Mouse (Mus musculus) embryonic stem cell, embryonic (primary cell): ENCODE measurements at regions not wholly inside any gene's neighbourhood (a gene's known extent, or its start where the extent isn't known, plus 50 kb on each side); places are given as distances from the start of the nearest gene placed in this dataset.

Experiments
- CTCF ChIA-PET, 4 experiments: fragments of 300-600 bp in 2 of 4; fragments of 350-600 bp in 2 of 4; sonication (Branson Sonifier 250); formaldehyde crosslinking; loops; one replicate each; lab custom pipeline; 2022; ENCODE audit warnings: inconsistent platforms in 2 of 4; lab: Charles Lee
- POLR2A ChIA-PET, 4 experiments: fragments of 300-600 bp in 2 of 4; fragments of 350-600 bp in 2 of 4; sonication (Branson Sonifier 250); formaldehyde crosslinking; loops; one replicate each; lab custom pipeline; 2022; ENCODE audit warnings: antibody characterized with exemption in 4 of 4, inconsistent platforms in 1 of 4; lab: Charles Lee

DNA sequence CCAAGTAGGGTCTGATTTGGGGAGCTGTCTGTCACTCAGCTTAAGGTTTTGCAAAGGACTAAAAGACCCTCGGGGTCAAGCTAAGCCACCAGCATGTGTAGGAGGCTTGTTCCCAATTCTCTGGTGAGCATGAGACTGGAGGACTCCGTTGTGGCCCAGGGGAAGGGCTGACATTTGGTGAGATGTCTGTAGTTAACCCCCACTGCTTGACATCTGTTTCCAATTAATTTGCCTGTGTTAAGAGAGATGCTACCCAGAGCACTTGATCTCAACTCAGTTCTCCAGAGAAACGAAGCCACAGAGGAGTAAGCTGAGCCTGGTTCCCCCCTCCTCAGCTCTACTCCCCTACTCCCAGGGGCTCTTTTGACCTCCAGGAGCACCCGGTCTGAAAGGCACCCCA, 100.2 kb upstream of the Top1 start:
- ChIA-PET POLR2A (interaction anchor here in 1 of 4 experiments (0.6 kb wide), 1 partner anchor 254 kb away, joined by 3 read pairs; no protein-coding TSS in a partner anchor), CTCF (interaction anchor here in 2 of 4 experiments (0.6 to 0.8 kb wide), 3 partner anchors 213 to 1680 kb away, joined by 3 to 7 read pairs (median 3); no protein-coding TSS in a partner anchor)

DNA sequence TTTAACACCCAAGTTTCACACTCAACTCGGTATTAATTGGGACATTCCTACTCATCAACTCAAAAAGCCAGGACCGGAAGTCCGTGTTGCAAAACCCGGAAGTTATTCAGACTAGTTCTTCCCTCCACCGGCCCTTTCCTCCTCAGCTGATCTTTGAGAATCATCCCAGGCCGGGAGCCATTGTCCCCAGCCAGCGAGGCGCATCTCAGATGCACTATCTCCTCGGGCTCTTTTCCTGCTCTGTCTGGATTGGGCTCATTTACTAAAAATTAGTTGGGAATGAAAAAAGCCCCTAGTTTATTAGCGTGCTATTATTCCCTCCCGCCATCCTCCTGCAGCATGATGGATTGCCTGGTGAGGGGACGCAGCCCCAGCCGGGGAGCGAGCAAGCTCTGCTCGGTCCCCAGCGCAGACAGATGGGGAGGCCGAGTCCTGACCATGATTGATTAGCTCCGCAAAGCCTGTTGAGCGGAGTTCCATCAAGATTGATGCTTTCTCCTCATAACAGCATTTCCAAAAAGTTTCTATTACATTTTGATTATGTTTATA, 93.5 kb upstream of the Top1 start:
- CTCF ChIA-PET = interaction anchor here in 3 of 4 experiments (0.7 to 2.0 kb wide), 4 partner anchors 26 to 858 kb away, joined by 3 to 6 read pairs (median 3); no protein-coding TSS in a partner anchor
- POLR2A ChIA-PET = interaction anchor here in 1 of 4 experiments (0.8 to 1.2 kb wide), 4 partner anchors 10 to 35 kb away, joined by 3 to 4 read pairs (median 4); no protein-coding TSS in a partner anchor

DNA sequence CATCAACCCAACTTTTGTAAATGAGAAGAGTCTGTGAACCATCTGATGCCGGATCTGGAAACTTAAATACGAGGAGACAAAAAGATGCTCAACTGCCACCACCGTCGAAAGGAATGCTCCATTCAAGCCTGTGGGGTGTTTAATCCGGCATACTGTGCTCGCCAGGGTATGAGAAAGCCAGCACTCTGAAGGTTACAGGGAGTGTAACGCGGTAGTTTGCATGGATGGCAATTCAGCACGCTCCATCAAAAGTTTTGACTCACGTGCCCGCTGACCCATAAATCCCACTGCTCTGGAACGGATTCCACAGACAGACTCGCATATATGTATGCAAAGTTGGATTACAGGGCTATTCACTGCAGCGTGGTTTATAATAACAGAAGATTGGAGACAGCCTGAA, 84.0 kb upstream of the Top1 start:
- CTCF ChIA-PET = interaction anchor here in 1 of 4 experiments (0.6 kb wide), 1 partner anchor 323 kb away, joined by 3 read pairs; no protein-coding TSS in a partner anchor
- POLR2A ChIA-PET = interaction anchor here in 1 of 4 experiments (1.2 kb wide), 1 partner anchor 9 kb away, joined by 4 read pairs; no protein-coding TSS in a partner anchor

DNA sequence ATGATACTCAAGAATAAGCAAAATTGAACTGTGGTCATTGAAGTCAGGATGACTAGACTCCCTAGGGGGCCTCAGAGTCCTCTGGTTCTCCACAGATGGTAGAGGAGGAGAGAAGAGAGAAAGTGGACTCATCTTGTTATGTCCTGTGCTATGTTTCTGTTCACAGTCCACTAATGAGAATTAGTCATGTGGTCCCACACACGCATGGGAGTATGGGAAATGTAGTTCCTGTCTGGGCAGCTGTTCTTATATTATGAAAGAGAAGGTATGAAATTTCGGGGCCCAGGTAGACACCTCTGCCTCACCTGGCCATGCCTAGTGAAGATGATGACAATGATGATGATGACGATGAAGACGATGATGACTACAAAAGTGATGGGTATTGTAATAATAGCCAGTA, 77.9 kb upstream of the Top1 start:
- CTCF ChIA-PET = interaction anchor here in 1 of 4 experiments (0.6 kb wide), 1 partner anchor 317 kb away, joined by 3 read pairs; no protein-coding TSS in a partner anchor
- POLR2A ChIA-PET = no interaction called here

DNA sequence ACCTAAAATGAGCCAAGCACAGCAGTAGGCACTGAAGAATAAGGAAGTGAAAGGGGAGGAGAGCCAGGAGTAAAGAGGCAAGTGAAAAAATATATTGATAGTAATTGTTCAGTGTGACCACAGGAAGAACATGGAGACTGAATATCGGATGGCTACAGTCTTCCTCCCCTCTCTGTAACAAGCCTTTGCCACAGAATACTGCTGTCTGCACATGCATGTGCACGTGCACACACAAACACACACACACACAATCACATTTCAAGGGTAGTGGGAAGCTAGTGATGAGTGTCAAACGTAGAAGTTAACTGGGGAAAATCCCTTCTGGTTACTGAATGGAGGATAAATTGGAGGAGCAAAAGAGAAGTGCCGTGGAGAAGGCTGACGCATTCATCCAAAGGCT, 76.2 kb upstream of the Top1 start:
- CTCF ChIA-PET = interaction anchor here in 2 of 4 experiments (0.6 to 1.2 kb wide), 2 partner anchors 9 to 11 kb away, joined by 3 read pairs; no protein-coding TSS in a partner anchor

DNA sequence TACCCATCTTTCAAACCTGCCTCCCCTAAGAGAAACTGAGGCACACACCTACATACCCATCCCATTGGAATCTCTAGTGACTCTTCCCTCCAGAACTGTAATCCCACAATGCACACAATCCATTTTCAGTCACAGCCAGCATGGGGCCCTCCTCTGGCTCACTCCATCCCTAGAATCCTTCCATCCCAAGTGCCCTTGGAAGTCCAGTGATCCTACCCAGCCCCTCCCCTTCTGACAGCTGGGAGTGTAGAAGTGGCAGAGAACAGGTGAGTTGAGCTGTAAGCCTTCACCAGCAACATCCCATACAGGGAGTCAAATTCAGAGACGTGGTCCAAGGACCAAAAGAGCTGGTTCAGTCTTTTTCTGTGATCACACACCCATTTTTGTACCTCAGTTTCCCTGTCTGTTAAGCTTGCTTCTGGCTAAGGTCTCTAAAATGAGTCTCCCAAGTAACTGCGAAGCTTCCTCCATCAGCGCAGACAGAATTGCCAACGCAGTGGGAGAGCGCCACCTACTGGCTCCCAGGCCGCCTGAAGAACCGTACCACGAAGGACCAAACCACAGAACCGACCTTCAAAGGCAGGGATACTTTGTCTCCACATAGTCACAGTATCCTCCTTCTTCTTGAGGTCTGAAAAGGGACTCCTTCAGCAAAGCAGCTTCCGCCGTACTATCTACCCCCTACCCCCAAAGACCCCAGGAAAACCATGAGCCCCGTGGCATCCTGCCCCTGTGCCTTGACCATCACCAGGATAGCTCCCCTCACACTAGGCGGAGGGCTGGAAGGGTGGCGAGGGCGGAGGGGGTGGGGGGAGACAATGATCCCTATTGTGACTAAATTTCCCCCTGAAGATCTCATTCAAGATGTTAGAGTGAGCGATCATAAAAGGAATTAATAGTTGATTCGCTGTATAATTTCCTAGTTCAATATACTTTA, 67.0 kb upstream of the Top1 start:
- POLR2A ChIA-PET = interaction anchor here (0.6 to 1.4 kb wide), 9 partner anchors 12 to 211 kb away, joined by 3 to 6 read pairs (median 3); no protein-coding TSS in a partner anchor
- CTCF ChIA-PET = interaction anchor here (0.5 to 3.8 kb wide), 97 partner anchors 9 to 1907 kb away, joined by 3 to 79 read pairs (median 4); partner anchors contain the start of gene Mafb (in 2 of the 4)

More for the DNA sequence above, 76.2 kb upstream of the Top1 start:
- POLR2A ChIA-PET = interaction anchor here in 1 of 4 experiments (0.6 kb wide), 1 partner anchor 12 kb away, joined by 3 read pairs; no protein-coding TSS in a partner anchor

DNA sequence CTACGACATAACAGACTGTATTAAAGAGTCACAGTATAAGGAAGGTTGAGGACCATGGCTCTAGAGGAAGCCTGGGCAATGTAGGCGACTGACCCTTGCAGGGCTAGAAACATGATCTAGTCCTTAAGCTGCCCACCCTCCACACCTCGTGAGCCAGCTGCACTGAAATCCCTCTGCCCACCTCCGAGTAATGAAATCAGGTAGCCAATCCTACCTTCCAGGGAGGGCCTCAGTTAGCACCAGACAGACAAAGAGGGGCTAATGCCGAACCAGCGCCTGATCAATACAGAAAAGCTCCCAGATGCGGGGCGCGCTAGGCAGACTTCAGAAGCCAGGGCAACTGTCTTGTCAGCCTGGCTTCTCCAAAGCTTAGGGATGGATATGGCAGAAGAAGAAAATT, 65.4 kb upstream of the Top1 start:
- POLR2A ChIA-PET = interaction anchor here in 2 of 4 experiments (0.7 to 0.9 kb wide), 3 partner anchors 203 to 225 kb away, joined by 3 to 5 read pairs (median 3); no protein-coding TSS in a partner anchor
- CTCF ChIA-PET = interaction anchor here (0.6 to 3.8 kb wide), 12 partner anchors 13 to 1717 kb away, joined by 3 to 79 read pairs (median 4); partner anchors contain the start of gene Mafb (in 1 of the 4)

DNA sequence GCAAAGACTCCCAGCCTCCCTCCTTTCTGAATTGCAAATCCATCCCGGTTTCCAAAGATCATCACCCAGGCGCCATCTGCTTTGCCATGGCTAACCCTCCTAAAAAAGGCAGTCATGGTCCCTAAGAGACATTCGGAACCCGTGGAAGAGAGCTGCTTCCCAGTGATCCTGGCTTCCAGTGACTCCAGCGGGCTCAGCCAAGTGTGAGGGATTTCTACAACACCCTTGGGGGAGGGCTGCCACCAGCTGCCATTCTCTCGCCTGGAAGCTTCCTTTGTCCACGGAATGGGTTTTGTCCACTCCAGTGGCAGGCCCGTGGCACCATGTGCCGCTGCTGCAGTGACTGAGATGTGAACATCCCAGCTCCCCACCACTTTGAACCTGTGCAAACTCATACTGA, 64.7 kb upstream of the Top1 start:
- POLR2A ChIA-PET = interaction anchor here in 2 of 4 experiments (0.8 to 1.4 kb wide), 6 partner anchors 65 to 213 kb away, joined by 3 to 4 read pairs (median 3); partner anchors contain the start of gene Top1 (in 1 of the 2)
- CTCF ChIA-PET = interaction anchor here (0.6 to 3.8 kb wide), 13 partner anchors 12 to 441 kb away, joined by 3 to 79 read pairs (median 4); partner anchors contain the start of gene Mafb (in 1 of the 4)

DNA sequence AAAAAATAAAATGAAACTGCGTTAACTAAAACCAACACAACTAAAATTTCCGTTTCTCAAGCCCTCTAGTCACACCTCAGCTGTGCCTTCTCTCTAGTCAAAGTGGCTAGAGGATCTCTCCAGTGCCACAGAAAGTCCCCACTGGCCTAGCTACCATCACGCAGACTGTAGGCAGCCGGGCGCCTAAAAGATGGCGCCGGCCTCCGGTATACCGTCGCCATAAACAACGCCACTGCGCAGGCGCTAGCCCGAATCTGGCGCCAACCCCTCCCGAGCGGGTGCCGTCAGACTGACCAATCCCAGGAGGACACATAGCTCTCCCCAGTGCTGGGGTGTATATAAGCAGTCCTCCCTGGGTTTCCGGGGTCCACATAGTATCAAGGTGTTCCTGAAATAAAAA, 62.7 kb upstream of the Top1 start:
- POLR2A ChIA-PET = interaction anchor here in 1 of 4 experiments (0.7 to 1.6 kb wide), 3 partner anchors 66 to 1761 kb away, joined by 3 to 5 read pairs (median 4); no protein-coding TSS in a partner anchor
- CTCF ChIA-PET = interaction anchor here (0.6 to 1.7 kb wide), 5 partner anchors 161 to 217 kb away, joined by 3 to 7 read pairs (median 5); no protein-coding TSS in a partner anchor

DNA sequence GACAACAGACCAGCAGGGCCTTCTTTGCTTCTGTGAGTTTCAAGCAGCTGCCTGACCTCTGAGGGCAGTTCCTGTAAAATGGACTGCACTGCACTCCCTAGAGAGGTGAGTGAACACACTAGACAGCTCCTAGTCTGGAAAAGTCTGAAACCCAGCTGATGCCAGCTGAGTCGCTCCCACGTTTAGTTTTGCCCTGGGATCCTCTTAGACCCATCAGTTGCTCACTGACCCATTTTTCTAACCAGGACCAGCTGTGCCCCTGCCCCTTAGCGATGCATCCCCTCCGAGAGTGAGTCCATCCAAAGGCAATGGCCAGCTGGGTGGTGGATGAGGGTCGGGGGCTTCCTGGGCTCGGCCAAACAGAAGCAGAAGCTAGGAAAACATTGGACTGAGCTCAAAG, 62.2 kb upstream of the Top1 start:
- POLR2A ChIA-PET = interaction anchor here in 2 of 4 experiments (0.6 to 1.6 kb wide), 7 partner anchors 20 to 1761 kb away, joined by 3 to 5 read pairs (median 3); no protein-coding TSS in a partner anchor
- CTCF ChIA-PET = interaction anchor here (0.6 to 1.7 kb wide), 8 partner anchors 56 to 1917 kb away, joined by 3 to 7 read pairs (median 4); no protein-coding TSS in a partner anchor

DNA sequence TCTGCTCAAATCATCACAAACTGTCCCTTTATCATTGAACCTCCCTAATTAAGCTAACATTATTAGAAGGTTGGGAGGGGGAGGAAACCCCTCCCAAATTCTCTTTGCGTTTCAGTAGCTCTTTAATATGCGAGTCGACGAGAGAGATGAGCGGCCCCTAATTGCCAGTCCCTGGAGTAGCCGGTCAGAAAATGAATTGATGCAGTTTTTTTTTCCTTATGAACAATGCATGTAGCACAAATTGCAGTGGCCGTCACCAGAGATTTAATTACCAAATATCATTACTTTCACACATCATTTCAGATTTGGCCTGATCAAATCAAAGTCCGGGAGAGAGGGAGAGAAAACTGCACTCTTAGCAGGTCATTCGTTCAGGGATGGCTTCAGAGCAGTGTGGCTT, 61.1 kb upstream of the Top1 start:
- CTCF ChIA-PET = interaction anchor here in 2 of 4 experiments (0.6 to 2.1 kb wide), 4 partner anchors 62 to 172 kb away, joined by 4 to 10 read pairs (median 6); no protein-coding TSS in a partner anchor

DNA sequence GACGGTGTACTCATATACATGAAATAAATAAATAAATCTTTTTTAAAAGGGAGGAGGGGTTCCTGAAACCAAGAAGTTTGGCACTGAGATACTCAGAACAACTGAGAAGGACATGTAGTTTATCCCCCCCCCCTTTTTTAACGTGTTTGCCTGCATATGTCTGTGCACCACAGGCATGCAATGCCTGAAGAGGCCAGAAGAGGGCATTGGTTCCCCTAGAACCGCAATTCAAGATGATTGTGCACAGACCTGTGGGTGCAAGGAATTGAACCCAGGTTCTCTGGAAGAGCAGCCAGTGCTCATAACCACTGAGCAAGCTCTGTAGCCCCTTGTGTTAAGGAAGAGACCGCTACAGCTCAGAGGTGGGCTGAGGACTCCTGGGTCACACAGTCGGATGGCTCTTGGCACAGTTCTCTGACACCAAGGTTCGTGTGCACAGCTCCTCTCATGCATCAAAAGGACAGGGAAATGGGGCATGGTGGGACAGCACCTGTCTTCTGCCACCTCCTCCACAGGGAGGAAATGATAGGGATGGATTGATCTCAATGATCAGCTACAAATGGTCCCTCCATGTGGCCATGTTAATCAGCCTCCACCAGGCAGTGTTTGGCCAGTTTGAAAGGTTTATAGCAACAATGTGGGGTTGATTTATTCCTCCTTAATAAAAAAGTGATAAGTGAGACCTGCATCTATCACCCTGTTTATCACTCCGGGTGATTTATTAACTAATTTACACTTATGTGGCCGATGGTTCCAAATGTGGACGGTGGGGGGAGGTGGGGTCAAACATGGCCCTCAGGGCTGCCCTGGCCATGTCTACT, 58.5 kb upstream of the Top1 start:
- CTCF ChIA-PET = interaction anchor here in 2 of 4 experiments (0.5 to 1.8 kb wide), 11 partner anchors 8 to 1738 kb away, joined by 3 to 6 read pairs (median 3); no protein-coding TSS in a partner anchor
- POLR2A ChIA-PET = no interaction called here

More for the DNA sequence above, 61.1 kb upstream of the Top1 start:
- POLR2A ChIA-PET = interaction anchor here in 1 of 4 experiments (0.6 to 0.9 kb wide), 3 partner anchors 19 to 208 kb away, joined by 3 read pairs; no protein-coding TSS in a partner anchor

DNA sequence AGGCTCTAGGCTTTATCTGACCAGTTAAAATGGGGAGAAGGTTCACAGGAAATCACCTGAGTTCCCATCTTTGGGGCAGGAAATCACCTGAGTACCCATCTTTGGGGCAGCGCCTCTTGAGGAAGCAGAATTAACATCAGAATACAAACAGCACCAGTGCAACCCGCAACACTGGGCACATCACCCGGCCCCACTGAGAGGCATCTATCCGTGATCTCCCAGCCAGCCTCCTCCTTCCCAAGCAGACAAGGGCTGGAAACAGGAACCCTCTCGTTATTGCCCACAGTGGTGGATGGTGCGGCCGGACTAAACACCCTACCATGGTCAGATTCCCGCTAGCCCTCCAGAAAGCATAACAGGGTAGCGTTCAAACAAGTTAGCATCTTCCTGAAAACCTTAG, 57.3 kb upstream of the Top1 start:
- ChIA-PET CTCF (interaction anchor here in 2 of 4 experiments (1.3 to 1.9 kb wide), 4 partner anchors 9 to 297 kb away, joined by 3 to 5 read pairs (median 4); no protein-coding TSS in a partner anchor), POLR2A (no interaction called here)

DNA sequence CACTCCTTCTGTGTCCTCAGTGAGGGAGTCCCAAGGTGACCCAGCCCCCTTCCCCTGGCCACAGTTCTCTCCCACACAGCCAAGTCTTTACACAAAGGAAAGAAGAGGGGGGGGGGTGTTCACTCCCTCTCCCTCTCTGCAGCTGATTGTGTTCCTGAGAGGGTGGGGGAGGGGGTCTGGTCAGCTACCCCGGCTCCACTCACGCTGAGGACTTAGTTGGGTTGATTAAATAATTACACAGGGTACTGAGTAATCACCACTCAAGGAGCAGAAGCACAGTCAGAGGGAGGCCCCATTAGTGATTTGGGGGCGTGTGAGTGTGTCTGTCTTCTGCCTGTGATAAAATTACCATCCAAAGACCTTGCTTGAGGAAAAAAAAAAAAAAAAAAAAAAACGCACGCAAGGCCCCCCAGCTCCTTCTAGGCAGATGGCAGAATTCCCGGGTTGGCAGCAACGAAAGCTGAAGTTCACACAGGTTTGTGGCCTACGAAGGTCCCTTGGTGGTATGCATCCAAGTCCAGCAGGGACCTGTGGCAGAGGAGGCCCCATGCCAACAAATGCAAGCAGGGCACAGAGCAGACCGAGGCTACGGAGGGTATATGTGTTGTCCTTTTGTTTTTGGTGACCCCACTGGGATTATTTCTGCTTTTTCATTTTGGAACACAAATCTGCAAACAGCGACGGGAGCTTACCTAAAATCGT, 55.3 kb upstream of the Top1 start:
- CTCF ChIA-PET = interaction anchor here (0.6 to 1.9 kb wide), 9 partner anchors 12 to 347 kb away, joined by 4 to 11 read pairs (median 6); no protein-coding TSS in a partner anchor
- POLR2A ChIA-PET = interaction anchor here in 3 of 4 experiments (0.6 to 0.9 kb wide), 8 partner anchors 12 to 365 kb away, joined by 3 to 7 read pairs (median 5); no protein-coding TSS in a partner anchor

DNA sequence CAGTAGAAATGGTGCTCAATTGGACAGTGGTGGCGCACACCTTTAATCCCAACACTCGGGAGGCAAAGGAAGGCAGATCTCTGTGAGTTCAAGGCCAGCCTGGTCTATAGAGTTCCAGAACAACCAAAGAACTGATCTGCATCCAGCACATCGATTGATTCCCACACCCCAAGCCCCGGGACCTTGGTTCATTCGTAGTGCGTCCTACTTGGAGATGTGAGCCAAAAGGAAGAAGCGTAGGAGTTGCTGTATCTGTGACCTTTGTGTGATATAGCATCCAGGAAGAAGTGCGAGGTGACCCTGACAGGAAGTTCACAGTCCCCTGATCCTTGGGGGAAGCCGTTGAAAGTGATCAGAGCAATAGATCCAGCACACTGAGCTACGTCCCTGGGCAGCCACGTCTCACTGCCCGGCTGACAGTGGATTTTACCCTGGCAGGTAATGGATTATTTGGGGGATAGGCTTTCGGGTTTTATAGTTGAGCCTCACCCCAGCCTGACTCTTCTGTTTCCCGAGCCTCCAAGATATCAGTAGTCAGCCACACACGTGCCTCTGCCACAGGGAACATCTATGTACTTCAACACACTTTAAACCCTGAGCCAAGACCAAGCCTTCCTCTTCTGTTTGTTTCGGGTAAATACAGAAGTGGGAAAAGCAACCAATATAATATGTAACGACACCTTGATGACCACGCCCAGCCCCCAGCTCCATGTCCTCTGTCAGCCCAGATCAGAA, 54.1 kb upstream of the Top1 start:
- ChIA-PET POLR2A (interaction anchor here in 2 of 4 experiments (0.6 to 0.7 kb wide), 3 partner anchors 37 to 92 kb away, joined by 3 read pairs; no protein-coding TSS in a partner anchor), CTCF (interaction anchor here (0.6 to 2.7 kb wide), 11 partner anchors 11 to 915 kb away, joined by 3 to 21 read pairs (median 5); no protein-coding TSS in a partner anchor)
